Mouse (Mus musculus): ENCODE data around the gene Cacna1b.

The Cacna1b gene

GRCm38 (mm10) chr2:24739701-24740100 lies 23.3 kb downstream of the Cacna1b start:
- POLR2A ChIA-PET: no interaction called here
- CTCF ChIA-PET: no interaction called here

GRCm38 (mm10) chr2:24733157-24733556 lies 29.8 kb downstream of the Cacna1b start:
- POLR2A ChIA-PET: no interaction called here

GRCm38 (mm10) chr2:24725865-24726264 lies 37.1 kb downstream of the Cacna1b start:
- CTCF ChIA-PET: no interaction called here
- POLR2A ChIA-PET: no interaction called here

More at GRCm38 (mm10) chr2:24733157-24733556, 29.8 kb downstream of the Cacna1b start:
- CTCF ChIA-PET: no interaction called here

- ChIA-PET POLR2A (interaction anchor here in 1 of 4 experiments (0.8 kb wide), 1 partner anchor 123 kb away, joined by 3 read pairs; no protein-coding TSS in a partner anchor), CTCF (interaction anchor here in 2 of 4 experiments (1.2 to 1.5 kb wide), 2 partner anchors 17 to 229 kb away, joined by 3 to 5 read pairs; no protein-coding TSS in a partner anchor)
These were observed 43.1 kb downstream of the Cacna1b start for GRCm38 (mm10) chr2:24719645-24720379.

- POLR2A ChIA-PET: no interaction called here
- CTCF ChIA-PET: interaction anchor here in 1 of 4 experiments (1.5 kb wide), 1 partner anchor 228 kb away, joined by 5 read pairs; no protein-coding TSS in a partner anchor
These were observed 44.0 kb downstream of the Cacna1b start for GRCm38 (mm10) chr2:24718906-24719305.

GRCm38 (mm10) chr2:24717963-24718362 lies 45.0 kb downstream of the Cacna1b start:
- ChIA-PET CTCF (interaction anchor here in 1 of 4 experiments (0.5 kb wide), 1 partner anchor 282 kb away, joined by 3 read pairs; no protein-coding TSS in a partner anchor), POLR2A (no interaction called here)

- CTCF ChIA-PET: no interaction called here
- POLR2A ChIA-PET: no interaction called here
These were observed 45.5 kb downstream of the Cacna1b start for GRCm38 (mm10) chr2:24717461-24717860.

- CTCF ChIA-PET: no interaction called here
- POLR2A ChIA-PET: no interaction called here
These were observed 57.0 kb downstream of the Cacna1b start for GRCm38 (mm10) chr2:24705929-24706328.

GRCm38 (mm10) chr2:24702208-24702957 lies 60.6 kb downstream of the Cacna1b start:
- CTCF ChIA-PET: interaction anchor here in 2 of 4 experiments (0.7 to 1.1 kb wide), 2 partner anchors 13 to 18 kb away, joined by 3 to 4 read pairs; no protein-coding TSS in a partner anchor

GRCm38 (mm10) chr2:24697281-24697980 lies 65.5 kb downstream of the Cacna1b start:
- CTCF ChIA-PET: no interaction called here
- POLR2A ChIA-PET: interaction anchor here in 1 of 4 experiments (0.5 kb wide), 1 partner anchor 944 kb away, joined by 3 read pairs; no protein-coding TSS in a partner anchor

More at GRCm38 (mm10) chr2:24702208-24702957, 60.6 kb downstream of the Cacna1b start:
- POLR2A ChIA-PET: no interaction called here

- CTCF ChIA-PET: interaction anchor here in 1 of 4 experiments (0.7 kb wide), 1 partner anchor 237 kb away, joined by 4 read pairs; no protein-coding TSS in a partner anchor
- POLR2A ChIA-PET: no interaction called here
These were observed 70.6 kb downstream of the Cacna1b start for GRCm38 (mm10) chr2:24692371-24692770.

GRCm38 (mm10) chr2:24690356-24690755 lies 72.6 kb downstream of the Cacna1b start:
- POLR2A ChIA-PET: interaction anchor here in 1 of 4 experiments (0.6 kb wide), 1 partner anchor 279 kb away, joined by 3 read pairs; no protein-coding TSS in a partner anchor
- CTCF ChIA-PET: no interaction called here

- ChIA-PET CTCF (no interaction called here), POLR2A (no interaction called here)
These were observed 77.6 kb downstream of the Cacna1b start for GRCm38 (mm10) chr2:24685347-24685746.

- POLR2A ChIA-PET: no interaction called here
- CTCF ChIA-PET: no interaction called here
These were observed 78.2 kb downstream of the Cacna1b start for GRCm38 (mm10) chr2:24684796-24685195.

GRCm38 (mm10) chr2:24683266-24683665 lies 79.7 kb downstream of the Cacna1b start:
- CTCF ChIA-PET: interaction anchor here in 1 of 4 experiments (0.8 kb wide), 1 partner anchor 480 kb away, joined by 3 read pairs; no protein-coding TSS in a partner anchor

GRCm38 (mm10) chr2:24680731-24681130 lies 82.2 kb downstream of the Cacna1b start:
- POLR2A ChIA-PET: no interaction called here

More at GRCm38 (mm10) chr2:24683266-24683665, 79.7 kb downstream of the Cacna1b start:
- POLR2A ChIA-PET: no interaction called here

GRCm38 (mm10) chr2:24680176-24680575 lies 82.8 kb downstream of the Cacna1b start:
- CTCF ChIA-PET: no interaction called here
- POLR2A ChIA-PET: no interaction called here

More at GRCm38 (mm10) chr2:24680731-24681130, 82.2 kb downstream of the Cacna1b start:
- CTCF ChIA-PET: interaction anchor here in 1 of 4 experiments (1.3 kb wide), 1 partner anchor 100 kb away, joined by 3 read pairs; no protein-coding TSS in a partner anchor

- CTCF ChIA-PET: interaction anchor here in 2 of 4 experiments (0.5 to 0.6 kb wide), 2 partner anchors 13 to 76 kb away, joined by 3 to 6 read pairs; no protein-coding TSS in a partner anchor
- POLR2A ChIA-PET: no interaction called here
These were observed 83.8 kb downstream of the Cacna1b start for GRCm38 (mm10) chr2:24679012-24679651.

GRCm38 (mm10) chr2:24678538-24678937 lies 84.4 kb downstream of the Cacna1b start:
- ChIA-PET POLR2A (interaction anchor here in 1 of 4 experiments (0.8 kb wide), 1 partner anchor 271 kb away, joined by 3 read pairs; no protein-coding TSS in a partner anchor), CTCF (no interaction called here)
